Mouse (Mus musculus): ENCODE data around the gene Jmjd8. TPM values are rescaled to one million over a fixed set of nuclear protein-coding genes. Genes with fewer than 3 reads are reported as not detected.

The Jmjd8 gene
- polyA plus RNA-seq, 1 experiment from 2014 or later: 52.8 TPM

DNA sequence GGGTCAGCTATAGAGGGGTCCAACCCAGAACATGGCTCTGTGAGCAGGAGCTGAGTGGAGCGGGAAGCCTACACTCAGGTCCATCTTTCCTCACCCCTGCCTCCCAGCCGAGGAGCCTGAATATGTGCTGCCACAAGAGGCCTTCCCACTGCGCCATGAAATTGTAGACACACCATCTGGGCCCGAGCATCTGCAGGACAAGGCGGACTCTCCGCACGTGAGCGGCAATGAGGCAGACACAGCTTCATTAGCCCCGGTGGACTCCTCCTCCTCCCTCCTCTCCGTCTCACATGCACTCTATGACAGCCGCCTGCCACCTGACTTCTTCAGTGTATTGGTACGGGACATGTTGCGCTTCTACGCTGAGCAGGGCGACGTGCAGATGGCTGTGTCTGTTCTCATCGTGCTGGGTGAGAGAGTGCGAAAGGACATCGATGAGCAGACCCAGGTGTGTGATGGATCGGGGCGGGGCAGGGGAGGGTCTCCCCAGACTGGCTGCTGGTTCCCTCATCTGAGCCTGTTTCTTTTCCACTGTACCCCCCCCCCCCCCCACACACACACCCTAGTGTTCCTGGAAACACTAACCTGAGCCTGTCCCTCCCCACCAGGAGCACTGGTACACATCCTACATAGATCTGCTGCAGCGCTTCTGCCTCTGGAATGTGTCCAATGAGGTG lies 983 bp upstream of the Jmjd8 start:
- no peak for ATAC-seq (ENCODE audit: insufficient number of reproducible peaks, insufficient read depth, low FRiP score, low TSS enrichment, low read depth)
- WGBS: 87% methylated on average over 22 of the region's 22 CpGs
- Histone ChIP-seq H3K4me1 (peaks cover 66% of the 10 kb centered on the region), H3K9ac (peak overlapping the region; percentile 81; the same call in 1 of the 2 replicates), H3K27me3 (no peaks in the 10 kb centered on the region), H3K9me3 (no peaks in the 10 kb centered on the region), H3K4me3 (peak overlapping the region; percentile 60; the same call in 1 of the 2 replicates), H3K36me3 (peaks cover 55% of the 10 kb centered on the region), H3K27ac (no peak overlapping the region), H3K4me2 (0 out of 2 replicates have a peak overlapping the region, but pooled peaks have one; percentile 81)

DNA sequence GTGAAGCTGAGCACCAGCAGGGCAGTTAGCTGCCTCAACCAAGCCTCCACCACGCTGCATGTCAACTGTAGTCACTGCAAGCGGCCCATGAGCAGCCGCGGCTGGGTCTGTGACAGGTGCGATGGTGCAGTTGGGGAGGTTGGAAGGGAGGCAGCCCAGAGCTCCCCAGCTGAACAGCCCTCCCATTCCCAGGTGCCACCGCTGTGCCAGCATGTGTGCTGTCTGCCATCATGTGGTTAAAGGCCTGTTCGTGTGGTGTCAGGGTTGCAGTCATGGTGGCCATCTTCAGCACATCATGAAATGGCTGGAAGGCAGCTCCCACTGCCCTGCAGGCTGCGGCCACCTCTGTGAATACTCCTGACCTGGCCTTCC lies 458 bp upstream of the Jmjd8 start:
- H3K4me1 ChIP-seq: peaks cover 64% of the 10 kb centered on the region
- no peaks in the 10 kb centered on the region for H3K27me3 ChIP-seq
- H3K9me3 ChIP-seq: no peaks in the 10 kb centered on the region
- H3K36me3 ChIP-seq: peaks cover 55% of the 10 kb centered on the region
- H3K9ac ChIP-seq: peak overlapping the region; percentile 81
- WGBS: 81% methylated on average over 8 of the region's 8 CpGs
- peak overlapping the region; percentile 92; the same call in 1 of the 2 replicates for H3K27ac ChIP-seq
- H3K4me2 ChIP-seq: peak overlapping the region; percentile 81
- ATAC-seq (ENCODE audit: insufficient number of reproducible peaks, insufficient read depth, low FRiP score, low TSS enrichment, low read depth): no peak
- peak overlapping the region; percentile 60 for H3K4me3 ChIP-seq

DNA sequence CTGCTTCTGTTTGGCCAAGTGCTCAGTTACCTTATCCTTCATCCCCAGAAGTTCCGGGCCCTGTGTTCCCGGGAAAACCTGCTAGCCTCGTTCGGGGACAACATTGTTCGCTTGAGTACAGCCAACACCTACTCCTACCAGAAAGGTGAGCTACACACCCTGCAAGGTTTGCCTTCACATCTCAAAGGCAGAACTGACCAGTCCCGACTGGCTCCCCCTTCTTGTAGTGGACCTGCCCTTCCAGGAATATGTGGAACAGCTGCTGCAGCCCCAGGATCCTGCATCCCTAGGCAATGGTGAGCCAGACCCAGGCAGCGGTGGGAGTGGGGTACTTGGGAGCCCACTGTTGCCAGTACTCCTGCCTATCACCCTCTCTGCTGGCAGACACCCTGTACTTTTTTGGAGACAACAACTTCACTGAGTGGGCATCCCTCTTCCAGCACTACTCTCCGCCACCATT lies 921 bp downstream of the Jmjd8 start:
- peak overlapping the region; percentile 92 for H3K27ac ChIP-seq
- peaks cover 56% of the 10 kb centered on the region for H3K36me3 ChIP-seq
- WGBS: 39% methylated on average over 8 of the region's 8 CpGs
- no peak for ATAC-seq (ENCODE audit: insufficient number of reproducible peaks, insufficient read depth, low FRiP score, low TSS enrichment, low read depth)
- H3K27me3 ChIP-seq: no peaks in the 10 kb centered on the region
- H3K4me1 ChIP-seq: peaks cover 67% of the 10 kb centered on the region
- H3K4me2 ChIP-seq: peak overlapping the region; percentile 81
- peak overlapping the region; percentile 81 for H3K9ac ChIP-seq
- H3K9me3 ChIP-seq: no peaks in the 10 kb centered on the region
- peak overlapping the region; percentile 60 for H3K4me3 ChIP-seq

DNA sequence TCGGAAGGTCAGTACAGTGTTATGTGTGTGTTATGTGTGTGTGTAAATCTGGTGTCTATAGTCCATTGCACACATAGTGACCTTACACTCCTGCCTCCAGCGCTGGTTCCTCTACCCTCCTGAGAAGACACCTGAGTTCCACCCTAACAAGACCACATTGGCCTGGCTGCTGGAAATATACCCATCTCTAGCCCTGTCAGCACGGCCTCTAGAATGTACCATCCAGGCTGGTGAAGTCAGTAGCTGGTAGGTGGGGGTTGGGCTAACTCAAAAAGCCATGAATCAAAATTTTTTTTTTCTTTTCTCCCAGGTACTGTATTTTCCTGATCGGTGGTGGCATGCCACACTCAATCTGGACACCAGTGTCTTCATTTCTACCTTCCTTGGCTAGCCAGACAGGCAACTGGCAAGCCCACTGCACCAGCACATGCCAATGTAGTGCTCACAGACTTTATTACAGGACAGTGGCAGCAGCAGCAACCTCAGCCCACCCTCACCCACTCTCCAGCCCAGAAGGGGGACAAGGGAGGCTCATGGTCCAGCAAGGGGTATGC lies 1.6 kb downstream of the Jmjd8 start:
- 80% methylated on average over 4 of the region's 4 CpGs for WGBS
- peaks cover 67% of the 10 kb centered on the region for H3K4me1 ChIP-seq

DNA sequence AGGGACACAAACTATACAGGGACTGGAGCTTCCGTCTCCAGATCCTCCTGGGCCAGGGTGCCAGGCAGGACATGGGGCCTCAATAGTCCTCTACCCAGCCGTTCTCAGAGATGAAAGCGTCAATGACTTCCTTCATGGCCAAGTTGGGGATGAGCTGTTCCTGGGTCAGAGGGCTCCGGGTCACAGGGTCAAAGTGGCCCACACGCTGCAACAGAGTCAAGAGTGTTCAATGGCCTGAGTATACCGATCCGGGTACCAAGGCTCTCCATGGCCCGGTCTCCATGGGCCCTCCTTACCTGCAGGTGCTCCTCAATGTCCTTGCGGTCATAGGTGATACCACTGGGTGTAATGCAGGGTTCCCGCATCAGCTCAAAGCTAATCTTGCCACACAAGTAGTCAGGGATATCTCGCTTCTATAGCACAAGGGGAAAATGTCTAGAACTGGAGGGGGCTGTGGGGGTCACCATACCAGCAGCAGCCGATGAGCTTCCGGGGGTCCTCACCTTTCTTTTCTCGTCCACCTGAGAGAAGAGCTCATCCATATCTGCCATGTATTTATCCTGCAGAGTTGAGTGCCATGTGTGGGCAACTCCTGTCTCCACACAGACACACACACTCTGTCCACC lies 2.3 kb downstream of the Jmjd8 start:
- no peak for ATAC-seq (ENCODE audit: insufficient number of reproducible peaks, insufficient read depth, low FRiP score, low TSS enrichment, low read depth)
- Histone ChIP-seq H3K27ac (no peak overlapping the region), H3K4me2 (peak overlapping the region; percentile 98), H3K36me3 (peaks cover 62% of the 10 kb centered on the region), H3K4me1 (peaks cover 70% of the 10 kb centered on the region), H3K9ac (peak overlapping the region; percentile 93), H3K4me3 (peak overlapping the region; percentile 86), H3K27me3 (no peaks in the 10 kb centered on the region), H3K9me3 (no peaks in the 10 kb centered on the region)
- WGBS: 83% methylated on average over 14 of the region's 14 CpGs

More for the DNA sequence above, 1.6 kb downstream of the Jmjd8 start:
- Histone ChIP-seq H3K9ac (no peak overlapping the region; the same call in none of the 2 replicates), H3K4me3 (peak overlapping the region; percentile 86; the same call in 1 of the 2 replicates), H3K36me3 (peaks cover 62% of the 10 kb centered on the region), H3K27me3 (no peaks in the 10 kb centered on the region), H3K27ac (no peak overlapping the region), H3K9me3 (no peaks in the 10 kb centered on the region), H3K4me2 (peak overlapping the region; percentile 81)
- no peak for ATAC-seq (ENCODE audit: insufficient number of reproducible peaks, insufficient read depth, low FRiP score, low TSS enrichment, low read depth)

DNA sequence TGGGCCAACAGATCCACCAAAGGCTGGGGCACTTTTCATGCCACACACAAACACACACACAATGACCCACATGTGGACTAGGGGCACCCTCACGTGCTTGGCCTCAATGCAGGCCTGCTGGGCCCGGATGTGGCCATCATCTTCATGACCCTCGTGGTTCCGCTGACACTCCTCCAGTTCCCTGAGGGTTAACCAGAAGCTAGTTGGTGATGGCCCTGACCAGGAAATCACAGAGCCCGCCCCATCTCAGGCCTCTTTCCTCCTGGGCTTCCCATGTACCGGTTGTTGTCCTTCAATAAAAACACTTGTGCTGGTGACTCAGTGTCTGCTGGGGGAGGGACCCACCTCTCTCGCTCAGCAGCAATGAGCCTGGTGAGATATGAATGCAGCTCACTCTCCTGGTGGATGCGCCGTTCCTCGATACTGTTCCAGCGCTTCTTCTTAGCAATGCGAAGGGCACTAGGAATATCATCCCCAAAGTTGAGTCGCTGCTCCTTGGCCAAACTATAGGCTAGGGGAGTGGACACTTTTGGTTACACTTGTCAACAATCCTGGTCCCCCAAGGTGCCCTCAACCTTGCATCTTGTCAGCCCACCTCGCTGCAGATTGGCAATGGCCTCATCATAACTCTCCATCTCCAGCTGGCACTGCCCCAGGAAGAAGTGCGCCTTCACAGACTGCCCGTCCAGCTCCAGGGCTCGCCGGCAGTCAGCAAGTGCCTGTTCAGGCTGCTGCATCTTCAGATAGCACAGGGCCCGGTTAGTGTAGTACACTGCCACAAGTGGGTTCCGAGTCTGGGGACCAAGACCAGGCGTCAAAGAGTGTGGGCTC lies 3.0 kb downstream of the Jmjd8 start:
- no peak for ATAC-seq (ENCODE audit: insufficient number of reproducible peaks, insufficient read depth, low FRiP score, low TSS enrichment, low read depth)
- Histone ChIP-seq H3K4me2 (peak overlapping the region; percentile 98), H3K27ac (peak overlapping the region; percentile 95), H3K9me3 (no peaks in the 10 kb centered on the region), H3K4me1 (peaks cover 70% of the 10 kb centered on the region), H3K4me3 (peak overlapping the region; percentile 86), H3K36me3 (peaks cover 56% of the 10 kb centered on the region), H3K9ac (peak overlapping the region; percentile 93), H3K27me3 (no peaks in the 10 kb centered on the region)
- 63% methylated on average over 21 of the region's 21 CpGs for WGBS

DNA sequence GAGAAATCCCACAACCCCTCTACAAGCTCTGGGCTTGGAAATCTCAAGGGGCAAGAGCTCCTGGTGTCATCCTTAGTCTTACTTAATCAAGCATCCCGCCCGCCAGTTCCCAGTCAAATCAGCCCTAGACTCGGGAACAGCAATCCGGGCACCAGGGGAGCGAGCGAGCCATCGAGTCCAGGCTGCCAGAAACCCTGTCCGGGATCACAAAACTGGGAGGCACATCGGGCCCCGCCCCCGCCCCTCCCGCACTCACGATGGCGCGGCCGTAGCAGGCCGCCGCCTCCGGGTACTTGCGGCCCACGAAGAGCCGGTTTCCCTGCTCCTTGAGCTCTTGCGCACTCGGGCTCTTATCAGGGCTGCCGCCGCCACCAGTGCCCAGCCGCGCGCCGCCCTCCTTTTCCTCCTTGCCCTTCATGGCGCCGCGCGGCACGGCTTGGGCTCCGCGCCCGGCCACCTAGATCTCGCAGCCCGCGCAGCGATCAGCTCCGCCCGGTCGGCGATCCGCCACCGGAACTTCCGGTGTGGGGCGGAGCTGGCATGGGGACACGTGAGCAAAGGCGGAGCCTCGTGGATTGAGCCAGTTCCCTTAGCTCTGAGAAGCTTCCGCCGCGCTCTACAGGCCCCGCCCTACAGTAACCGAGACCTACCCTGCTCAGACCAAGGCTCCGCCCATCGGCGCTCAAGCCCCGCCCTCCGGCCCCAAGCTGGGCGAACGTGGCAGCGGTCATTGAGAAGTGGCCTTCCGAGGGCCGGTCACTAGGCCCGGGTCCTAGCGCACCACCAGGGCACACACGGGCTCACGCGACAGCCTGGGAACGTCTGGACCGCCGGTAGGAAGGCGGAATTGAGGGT lies 4.0 kb downstream of the Jmjd8 start:
- H3K9ac ChIP-seq: peak overlapping the region; percentile 93

DNA sequence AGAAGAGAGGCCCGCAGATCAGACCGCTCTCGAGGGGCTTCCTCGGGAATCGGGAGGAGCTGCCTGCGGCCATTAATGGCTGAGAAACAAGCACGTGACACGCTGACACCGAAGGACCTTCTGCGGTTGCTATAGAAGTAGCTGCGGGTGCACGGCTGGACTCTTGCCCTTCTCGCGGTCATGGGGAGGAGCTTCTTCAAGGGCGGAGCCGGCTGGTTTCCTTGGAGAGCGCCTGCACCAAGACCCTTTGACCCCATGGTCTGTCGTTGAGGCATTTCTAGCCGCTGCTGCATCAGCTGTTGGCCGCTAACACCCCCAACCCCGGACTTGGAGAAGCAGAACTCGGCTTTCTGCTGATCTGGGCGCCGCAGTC lies 4.6 kb downstream of the Jmjd8 start, which contains the start of gene Stub1:
Stub1 (minus strand) TSS at position 114 of the 373 bp plus-strand sequence.
- H3K27me3 ChIP-seq: no peaks in the 10 kb centered on the region
- peaks cover 47% of the 10 kb centered on the region for H3K36me3 ChIP-seq
- H3K9ac ChIP-seq: peak within 1 kb of the TSS; percentile 93
- peak within 1 kb of the TSS; percentile 95 for H3K27ac ChIP-seq
- peak; percentile 11; the same call in 1 of the 2 replicates for ATAC-seq (ENCODE audit: insufficient number of reproducible peaks, insufficient read depth, low FRiP score, low TSS enrichment, low read depth)
- WGBS: under 1% methylated on average over 24 of the region's 24 CpGs
- peak within 1 kb of the TSS; percentile 98 for H3K4me2 ChIP-seq
- H3K4me3 ChIP-seq: peak within 1 kb of the TSS; percentile 86
- H3K4me1 ChIP-seq: peaks cover 75% of the 10 kb centered on the region
- H3K9me3 ChIP-seq: no peaks in the 10 kb centered on the region

More for the DNA sequence above, 4.0 kb downstream of the Jmjd8 start:
- Histone ChIP-seq H3K9me3 (no peaks in the 10 kb centered on the region), H3K4me3 (peak overlapping the region; percentile 86), H3K27ac (peak overlapping the region; percentile 95), H3K4me2 (peak overlapping the region; percentile 98), H3K36me3 (peaks cover 47% of the 10 kb centered on the region), H3K27me3 (no peaks in the 10 kb centered on the region), H3K4me1 (peaks cover 79% of the 10 kb centered on the region)
- peak; percentile 85 for ATAC-seq (ENCODE audit: insufficient number of reproducible peaks, insufficient read depth, low FRiP score, low TSS enrichment, low read depth)
- under 1% methylated on average over 71 of the region's 77 CpGs for WGBS

DNA sequence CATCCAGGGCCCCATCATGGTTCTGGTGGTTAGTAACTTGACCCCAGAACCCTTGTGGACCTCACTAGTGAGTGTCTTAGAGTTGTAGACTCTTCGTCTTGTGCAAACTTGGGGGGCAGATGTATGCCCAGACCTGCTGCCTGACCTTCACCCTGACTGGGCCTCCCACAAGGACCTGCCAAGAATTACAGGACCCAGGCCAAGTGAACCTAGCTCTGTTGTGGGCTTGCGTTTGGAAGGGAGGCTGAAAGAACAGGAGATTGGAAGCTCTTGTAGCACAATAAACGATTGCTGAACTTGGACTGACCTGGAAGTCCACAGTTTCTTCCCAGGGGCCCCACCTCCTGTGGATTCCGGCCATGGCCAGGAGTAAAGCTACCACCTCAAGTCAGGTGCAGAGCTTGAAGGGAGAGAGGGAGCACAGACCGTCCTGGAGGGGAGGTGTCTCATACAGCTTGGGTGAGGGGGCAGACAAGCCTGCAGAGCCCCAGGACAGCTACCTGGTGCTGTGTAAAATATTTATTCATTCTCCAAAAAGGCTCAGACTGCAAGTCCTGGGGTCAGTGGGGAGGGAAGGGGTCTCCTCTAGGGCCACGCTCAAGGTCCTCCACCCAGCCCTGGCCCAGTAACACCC lies 5.4 kb downstream of the Jmjd8 start:
- WGBS: 50% methylated on average over 6 of the region's 6 CpGs
- Histone ChIP-seq H3K27ac (peak overlapping the region; percentile 95), H3K4me3 (peak overlapping the region; percentile 86), H3K9ac (peak overlapping the region; percentile 93), H3K36me3 (peaks cover 52% of the 10 kb centered on the region), H3K9me3 (no peaks in the 10 kb centered on the region), H3K4me1 (peaks cover 72% of the 10 kb centered on the region), H3K27me3 (no peaks in the 10 kb centered on the region), H3K4me2 (peak overlapping the region; percentile 98)
- ATAC-seq (ENCODE audit: insufficient number of reproducible peaks, insufficient read depth, low FRiP score, low TSS enrichment, low read depth): no peak

DNA sequence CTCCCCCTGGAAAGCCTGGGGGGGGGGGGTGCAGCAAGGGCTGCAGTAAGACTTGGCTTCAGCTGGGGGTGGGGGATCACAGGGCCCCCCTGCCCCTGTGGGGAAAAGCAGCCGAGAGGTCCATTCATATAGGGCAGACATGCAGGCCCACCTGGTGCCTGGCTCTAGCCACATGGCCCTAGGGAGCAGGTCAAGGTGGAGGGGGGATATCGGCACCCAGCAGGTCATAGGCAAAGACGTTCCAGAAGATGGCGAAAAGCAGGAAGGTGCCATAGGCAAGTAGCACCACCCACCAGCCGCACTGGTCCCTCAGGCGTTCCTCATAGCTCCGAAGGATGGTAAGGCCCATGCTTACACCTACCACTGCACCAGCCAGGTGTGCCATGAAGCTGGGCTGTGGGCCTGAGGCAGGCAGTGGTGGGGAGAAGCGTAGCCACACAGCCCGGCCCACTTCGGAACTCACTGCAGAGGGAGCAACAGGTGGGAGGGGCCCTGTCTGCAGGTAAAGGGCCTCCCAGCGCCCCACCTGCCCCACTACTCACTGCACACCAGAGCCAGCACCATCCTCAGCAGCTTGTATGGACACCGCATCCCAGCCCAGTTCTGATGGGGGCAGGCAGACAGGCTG lies 6.0 kb downstream of the Jmjd8 start:
- WGBS: 83% methylated on average over 12 of the region's 12 CpGs
- peak overlapping the region; percentile 93 for H3K9ac ChIP-seq
- H3K4me3 ChIP-seq: peak overlapping the region; percentile 86
- H3K36me3 ChIP-seq: peaks cover 56% of the 10 kb centered on the region
- H3K9me3 ChIP-seq: no peaks in the 10 kb centered on the region
- H3K27me3 ChIP-seq: no peaks in the 10 kb centered on the region
- ATAC-seq (ENCODE audit: insufficient number of reproducible peaks, insufficient read depth, low FRiP score, low TSS enrichment, low read depth): no peak
- peak overlapping the region; percentile 98 for H3K4me2 ChIP-seq
- peaks cover 68% of the 10 kb centered on the region for H3K4me1 ChIP-seq
- no peak overlapping the region for H3K27ac ChIP-seq
